ENCODE assay signal across 8 mouse cellular contexts in genomic region chr2:118111488-118112131, GRCm38 (mm10). TPM values are rescaled to one million over a fixed set of nuclear protein-coding genes. Genes with fewer than 3 reads are reported as not detected.
DNase-seq lines count a peak whose midpoint lies in the region; ATAC-seq and TF ChIP-seq lines count a peak whose summit lies in the region.

Gene Thbs1 (plus strand): TSS chr2:118111876.

- H3K4me2 ChIP-seq in CH12.LX (ENCODE audit: insufficient read depth, low read depth, poor library complexity, severe bottlenecking) = peak within 1 kb of the TSS; percentile 87
- H3K4me2 ChIP-seq in forebrain, embryonic 15.5 days (replicated peaks) = peak within 1 kb of the TSS; percentile 97
- peak within 1 kb of the TSS; percentile 79 for H3K4me2 ChIP-seq in liver, postnatal 0 days (ENCODE audit: low read depth, low read length)
- peak within 1 kb of the TSS; percentile 82 for H3K4me2 ChIP-seq in neural tube, embryonic 13.5 days

- TF ChIP-seq POLR2A in CH12.LX (IDR thresholded peaks at IDR 0.05; ENCODE audit: low read depth, low read length) = no peak
- no peak for TF ChIP-seq POLR2A in thymus, adult 2 months (IDR thresholded peaks at IDR 0.05; ENCODE audit: control insufficient read depth, extremely low read depth, insufficient read depth, low read length, poor library complexity)

- ATAC-seq in forebrain, embryonic 15.5 days (replicated peaks) = peak; percentile 73
- peak; percentile 70 for ATAC-seq in liver, postnatal 0 days
- peak; percentile 74 for ATAC-seq in neural tube, embryonic 13.5 days (ENCODE audit: low read depth)

- no peak within 1 kb of the TSS for H3K9ac ChIP-seq in CH12.LX (ENCODE audit: insufficient read depth, low read depth)
- H3K9ac ChIP-seq in forebrain, embryonic 15.5 days (replicated peaks) = peak within 1 kb of the TSS; percentile 54
- H3K9ac ChIP-seq in liver, postnatal 0 days (replicated peaks) = peak within 1 kb of the TSS; percentile 35
- H3K9ac ChIP-seq in neural tube, embryonic 13.5 days = peak within 1 kb of the TSS; percentile 69

- DNase-seq in CH12.LX (ENCODE audit: extremely low read depth) = peak; percentile 16
- DNase-seq in heart, postnatal 14 days = peak; percentile 77
- peak; percentile 49 for DNase-seq in layer of hippocampus, adult 11-12 months (ENCODE audit: low spot score)
- DNase-seq in liver, postnatal 0 days = peak; percentile 67
- peak; percentile 16 for DNase-seq in thymus, adult 2 months

- intact Hi-C loops in heart, postnatal 14 days (cut with DNase I) = loop anchor here (2.0 to 5.0 kb wide), 4 partner anchors 74 to 571 kb away; no protein-coding TSS in a partner anchor

- in situ Hi-C loops in CH12.LX (cut with MboI; ENCODE audit: low pct_ligation_motif_present, low pct_unique_long_range_greater_than_20kb, low sequenced_read_pairs) = loop anchor here (25.0 kb wide), 1 partner anchor 574 kb away; no protein-coding TSS in a partner anchor

- no peaks in the 10 kb centered on the region for H3K4me1 ChIP-seq in CH12.LX (ENCODE audit: control insufficient read depth in 1 of 2, insufficient read depth in 2 of 2)
- H3K4me1 ChIP-seq in brown adipose tissue, adult 24 weeks (ENCODE audit: control insufficient read depth, insufficient read depth, insufficient read length, low read length) = peaks cover 2% of the 10 kb centered on the region; the same call in 1 of the 2 replicates
- peaks cover 35% of the 10 kb centered on the region for H3K4me1 ChIP-seq in forebrain, embryonic 15.5 days
- H3K4me1 ChIP-seq in liver, postnatal 0 days (ENCODE audit: insufficient read depth) = 0 out of 2 replicates have a peak, but pooled peaks cover 3% of the 10 kb centered on the region
- peaks cover 34% of the 10 kb centered on the region for H3K4me1 ChIP-seq in neural tube, embryonic 13.5 days (replicated peaks)
- peaks cover 2% of the 10 kb centered on the region; the same call in 1 of the 2 replicates for H3K4me1 ChIP-seq in thymus, adult 2 months (replicated peaks; ENCODE audit: control insufficient read depth, insufficient read depth, low read length)

- TF ChIP-seq EP300 in CH12.LX (IDR thresholded peaks at IDR 0.05; ENCODE audit: low read length) = no peak
- TF ChIP-seq EP300 in liver, postnatal 0 days (IDR thresholded peaks at IDR 0.05; ENCODE audit: low read depth) = no peak

- H3K36me3 ChIP-seq in CH12.LX (replicated peaks in 1 of 2; ENCODE audit: control insufficient read depth in 1 of 2, insufficient read depth in 1 of 2, low read length in 1 of 2) = no peaks in the 10 kb centered on the region
- no peaks in the 10 kb centered on the region for H3K36me3 ChIP-seq in forebrain, embryonic 15.5 days
- H3K36me3 ChIP-seq in liver, postnatal 0 days (replicated peaks; ENCODE audit: insufficient read depth, low read length) = 0 out of 2 replicates have a peak, but pooled peaks cover 6% of the 10 kb centered on the region
- no peaks in the 10 kb centered on the region for H3K36me3 ChIP-seq in neural tube, embryonic 13.5 days
- H3K36me3 ChIP-seq in thymus, adult 2 months (ENCODE audit: control insufficient read depth, insufficient read depth, low read length) = no peaks in the 10 kb centered on the region

- H3K9me3 ChIP-seq in CH12.LX (replicated peaks; ENCODE audit: low read length) = no peaks in the 10 kb centered on the region
- no peaks in the 10 kb centered on the region for H3K9me3 ChIP-seq in forebrain, embryonic 15.5 days
- no peaks in the 10 kb centered on the region for H3K9me3 ChIP-seq in liver, postnatal 0 days (ENCODE audit: low read length)
- no peaks in the 10 kb centered on the region for H3K9me3 ChIP-seq in neural tube, embryonic 13.5 days

- dilution Hi-C loops in CH12.LX (cut with MboI; ENCODE audit: extremely low pct_ligation_motif_present, extremely low pct_unique_long_range_greater_than_20kb, low sequenced_read_pairs) = no loop called here

- no peaks in the 10 kb centered on the region for H3K27me3 ChIP-seq in CH12.LX (replicated peaks)
- H3K27me3 ChIP-seq in forebrain, embryonic 15.5 days = no peaks in the 10 kb centered on the region
- H3K27me3 ChIP-seq in liver, postnatal 0 days (ENCODE audit: insufficient read depth, low read length) = peaks cover 14% of the 10 kb centered on the region
- peaks cover 29% of the 10 kb centered on the region for H3K27me3 ChIP-seq in neural tube, embryonic 13.5 days
- H3K27me3 ChIP-seq in thymus, adult 2 months (ENCODE audit: control insufficient read depth, insufficient read depth, low read length) = no peaks in the 10 kb centered on the region; the same call in 1 of the 2 replicates

- H3K27ac ChIP-seq in CH12.LX (ENCODE audit: insufficient read depth, low read depth) = no peak within 1 kb of the TSS
- peak within 1 kb of the TSS; percentile 78 for H3K27ac ChIP-seq in brown adipose tissue, adult 24 weeks (replicated peaks; ENCODE audit: low read depth, low read length)
- H3K27ac ChIP-seq in forebrain, embryonic 15.5 days (replicated peaks) = 0 out of 2 replicates have a peak within 1 kb of the TSS, but pooled peaks have one; percentile 24
- peak within 1 kb of the TSS; percentile 72 for H3K27ac ChIP-seq in liver, postnatal 0 days (ENCODE audit: low read depth)
- H3K27ac ChIP-seq in neural tube, embryonic 13.5 days (replicated peaks) = no peak within 1 kb of the TSS
- no peak within 1 kb of the TSS for H3K27ac ChIP-seq in thymus, adult 2 months (ENCODE audit: control insufficient read depth, insufficient read depth, low read length)

- TF ChIP-seq CTCF in CH12.LX (conservative IDR thresholded peaks at IDR 0.05 in 1 of 2, IDR thresholded peaks at IDR 0.05 in 1 of 2; ENCODE audit: low read depth in 2 of 2, low read length in 2 of 2) = no peak
- TF ChIP-seq CTCF in liver, postnatal 0 days (IDR thresholded peaks at IDR 0.05; ENCODE audit: low read depth) = no peak
- no peak for TF ChIP-seq CTCF in thymus, adult 2 months (IDR thresholded peaks at IDR 0.05; ENCODE audit: borderline replicate concordance, control insufficient read depth, extremely low read depth, insufficient read depth, low read length, poor library complexity)

- TF ChIP-seq RAD21 in CH12.LX (IDR thresholded peaks at IDR 0.05; ENCODE audit: low read depth, low read length) = no peak

- 2% methylated on average over 33 of the region's 36 CpGs for WGBS in forebrain, embryonic 15.5 days
- WGBS in liver, postnatal 0 days (ENCODE audit: insufficient replicate concordance) = 1% methylated on average over 36 of the region's 36 CpGs
- under 1% methylated on average over 34 of the region's 36 CpGs for WGBS in neural tube, embryonic 13.5 days
- WGBS in thymus, adult 2 months = 1% methylated on average over 35 of the region's 36 CpGs

- H3K79me2 ChIP-seq in CH12.LX (replicated peaks; ENCODE audit: control insufficient read depth, extremely low read depth, insufficient read depth, poor library complexity, severe bottlenecking) = no peaks in the 10 kb centered on the region

- peak within 1 kb of the TSS in 2 of 3 experiments; percentile 18 to 41 for H3K4me3 ChIP-seq in CH12.LX (replicated peaks in 1 of 3; ENCODE audit: low read depth in 2 of 3, low read length in 2 of 3, poor library complexity in 1 of 3)
- peak within 1 kb of the TSS; percentile 57 for H3K4me3 ChIP-seq in brown adipose tissue, adult 24 weeks (ENCODE audit: insufficient read depth, low read depth, low read length)
- peak within 1 kb of the TSS; percentile 52 for H3K4me3 ChIP-seq in forebrain, embryonic 15.5 days
- peak within 1 kb of the TSS; percentile 55 for H3K4me3 ChIP-seq in liver, postnatal 0 days (ENCODE audit: low read depth, low read length)
- H3K4me3 ChIP-seq in neural tube, embryonic 13.5 days = peak within 1 kb of the TSS; percentile 47
- peak within 1 kb of the TSS; percentile 10; the same call in 1 of the 2 replicates for H3K4me3 ChIP-seq in thymus, adult 2 months (ENCODE audit: control insufficient read depth, insufficient read depth, low read length)

TF ChIP-seq in CH12.LX, 34 proteins besides CTCF, POLR2A, EP300 and RAD21:
- TF ChIP-seq MYC (IDR thresholded peaks at IDR 0.05; ENCODE audit: low read depth, low read length) = no peak
TF ChIP-seq in CH12.LX: peak in this region for 0.

RNA-seq across cellular contexts. Expression of gene Thbs1, which starts in this region (rescaled TPM):
- 0.08 TPM in 1 of 2 replicates, not detected in the other for total RNA-seq in CH12.LX (2012; rRNA removed)
- total RNA-seq in CH12.LX (2014; rRNA removed) = 0.03 and 0.04 TPM in 2 replicates
- not detected in 2 replicates for polyA plus RNA-seq in CH12.LX (2012; ENCODE audit: insufficient read length, low read depth)
- 6.2 and 8.1 TPM in 2 replicates for polyA plus RNA-seq in brown adipose tissue, adult 24 weeks (2012; ENCODE audit: insufficient read depth, insufficient read length, missing spikeins)
- 10.2 and 10.3 TPM in 2 replicates for polyA plus RNA-seq in forebrain, embryonic 15.5 days (2015; fragmentation: Nextera tagmentation; extraction: Ambion mirVana)
- total RNA-seq in heart, postnatal 14 days (2021) = 10 to 100 TPM; 20.3 to 24.0 TPM
- polyA plus RNA-seq in liver, postnatal 0 days (2015; fragmentation: Nextera tagmentation; extraction: Ambion mirVana) = 22.7 and 29.3 TPM in 2 replicates
- polyA plus RNA-seq in neural tube, embryonic 13.5 days (2015; fragmentation: Nextera tagmentation; extraction: Ambion mirVana) = 6.6 and 11.0 TPM in 2 replicates
- 1.2 and 1.8 TPM in 2 replicates for polyA plus RNA-seq in thymus, adult 2 months (2012; rRNA removed)

Comparison
In these comparisons a context has a peak if more than half of its experiments do, and no peak if none do; other contexts are left out.
1. RNA of gene Thbs1 (total RNA-seq): 20.3 to 24.0 TPM in heart, postnatal 14 days; 0.03 to 0.08 TPM in CH12.LX; every median in the first group is over 10 times any median in the second.
2. Peak in DNase-seq, H3K4me3 ChIP-seq and H3K4me2 ChIP-seq in CH12.LX; RNA of the gene not detected or under 1 TPM.
3. DNase-seq: peak in every context shown above with its lines; median percentile 77 in heart, postnatal 14 days; 67 in liver, postnatal 0 days; 49 in layer of hippocampus, adult 11-12 months; 16 in CH12.LX; 16 in thymus, adult 2 months.
4. H3K27ac ChIP-seq: peak in brown adipose tissue, adult 24 weeks (single experiment), forebrain, embryonic 15.5 days (single experiment) and liver, postnatal 0 days (single experiment); none in CH12.LX (single experiment), neural tube, embryonic 13.5 days (single experiment) and thymus, adult 2 months (single experiment).
5. Peak in every context shown above with its lines, with median percentiles within 50 percentile points of each other: H3K4me2 ChIP-seq, H3K4me3 ChIP-seq and ATAC-seq.